Mouse (Mus musculus) liver, postnatal 0 days (tissue): ENCODE measurements around the gene Kalrn. TPM values are rescaled to one million over a fixed set of nuclear protein-coding genes. Genes with fewer than 3 reads are reported as not detected.

Source experiments
- ATAC-seq: fragments of 200-750 bp; cut with Nextera tagmentation; 2 replicates; pipeline ENCODE4 v1.8.0; 2017; ENCODE audit warnings: mild to moderate bottlenecking, moderate library complexity
- DNase-seq: peaks from one replicate; pipeline ENCODE4 v3.0.0-alpha.2; 2016
- H3K27ac ChIP-seq: fragments of 300-500 bp; sonication (generic); 2 replicates; pipeline ENCODE4 v1.5.1; 2014; ENCODE audit warnings: antibody characterized with exemption, moderate library complexity, mild to moderate bottlenecking, low read depth
- H3K27me3 ChIP-seq: fragments of 300-500 bp; sonication (generic); 2 replicates; pipeline ENCODE4 v1.6.1; 2014; ENCODE audit warnings: low read length, control low read depth, mixed read lengths; ENCODE audit not compliant: insufficient read depth
- H3K36me3 ChIP-seq: fragments of 300-500 bp; sonication (generic); replicated peaks from 2 replicates; pipeline ENCODE4 v1.6.1; 2014; ENCODE audit warnings: mild to moderate bottlenecking, control low read depth, low read length, moderate library complexity, mixed read lengths; ENCODE audit not compliant: insufficient read depth
- H3K4me1 ChIP-seq: fragments of 300-500 bp; sonication (generic); 2 replicates; pipeline ENCODE4 v1.6.1; 2014; ENCODE audit warnings: antibody characterized with exemption, mild to moderate bottlenecking, control low read depth; ENCODE audit not compliant: insufficient read depth
- H3K4me2 ChIP-seq: fragments of 300-500 bp; sonication (generic); 2 replicates; pipeline ENCODE4 v1.6.1; 2014; ENCODE audit warnings: low read depth, mild to moderate bottlenecking, low read length, moderate library complexity, mixed read lengths
- H3K4me3 ChIP-seq: fragments of 300-500 bp; sonication (generic); 2 replicates; pipeline ENCODE4 v1.5.1; 2014; ENCODE audit warnings: low read depth, low read length
- H3K9ac ChIP-seq: fragments of 300-500 bp; sonication (generic); replicated peaks from 2 replicates; pipeline ENCODE4 v1.6.1; 2014; ENCODE audit warnings: mild to moderate bottlenecking, moderate library complexity
- H3K9me3 ChIP-seq: fragments of 300-500 bp; sonication (generic); 2 replicates; pipeline ENCODE4 v1.6.1; 2016; ENCODE audit warnings: mild to moderate bottlenecking, control low read depth, low read length, mixed read lengths
- CTCF ChIP-seq: sonication (generic); IDR thresholded peaks from 2 replicates; pipeline ENCODE4 v1.5.1; 2016; ENCODE audit warnings: antibody characterized with exemption, low read depth
- EP300 ChIP-seq: IDR thresholded peaks from 2 replicates; pipeline ENCODE4 v1.6.1; 2016; ENCODE audit warnings: antibody characterized with exemption, low read depth, mild to moderate bottlenecking
- WGBS: fragments of 180-500 bp; shearing (Covaris S2); extraction: QIAGEN DNeasy Blood & Tissue Kit; methylation state at CpG from one replicate; pipeline ENCODE4 v1.1.7; 2014; ENCODE audit not compliant: insufficient replicate concordance; 5-methylcytosine and 5-hydroxymethylcytosine counted together
- polyA plus RNA-seq: library from polyadenylated mRNA; unstranded; fragments of >200 nt; fragmentation: Nextera tagmentation; extraction: Ambion mirVana; gene quantifications from 2 replicates; pipeline ENCODE4 v1.2.1, GENCODE M21; 2015

Kalrn gene
- polyA plus RNA-seq, 1 experiment from 2014 or later, result 16.7 TPM

GRCm38 (mm10) chr16:34331630-34332029, 241.7 kb downstream of the Kalrn start:
- 82% methylated on average over 5 of the region's 5 CpGs for WGBS
- Histone ChIP-seq H3K27me3 (no peaks in the 10 kb centered on the region), H3K27ac (no peak overlapping the region), H3K9ac (no peak overlapping the region), H3K4me3 (no peak overlapping the region), H3K9me3 (no peaks in the 10 kb centered on the region), H3K4me1 (no peaks in the 10 kb centered on the region), H3K4me2 (no peak overlapping the region), H3K36me3 (no peaks in the 10 kb centered on the region)
- DNase-seq (no peak), ATAC-seq (no peak)
- no peak for TF ChIP-seq CTCF
- no peak for TF ChIP-seq EP300

GRCm38 (mm10) chr16:34329876-34330275, 243.5 kb downstream of the Kalrn start:
- ATAC-seq, result no peak
- no peaks in the 10 kb centered on the region for H3K36me3 ChIP-seq
- 84% methylated on average over 9 of the region's 9 CpGs for WGBS

GRCm38 (mm10) chr16:34329431-34329873, 243.9 kb downstream of the Kalrn start:
- Histone ChIP-seq H3K27me3 (no peaks in the 10 kb centered on the region), H3K4me1 (no peaks in the 10 kb centered on the region), H3K36me3 (no peaks in the 10 kb centered on the region), H3K9me3 (no peaks in the 10 kb centered on the region), H3K9ac (no peak overlapping the region), H3K4me3 (no peak overlapping the region), H3K27ac (no peak overlapping the region), H3K4me2 (no peak overlapping the region)
- TF ChIP-seq EP300 (no peak), CTCF (no peak)
- DNase-seq (no peak), ATAC-seq (no peak)
- 68% methylated on average over 12 of the region's 12 CpGs for WGBS

More at GRCm38 (mm10) chr16:34329876-34330275, 243.5 kb downstream of the Kalrn start:
- Histone ChIP-seq H3K9me3 (no peaks in the 10 kb centered on the region), H3K27ac (no peak overlapping the region), H3K9ac (no peak overlapping the region), H3K4me3 (no peak overlapping the region), H3K27me3 (no peaks in the 10 kb centered on the region), H3K4me2 (no peak overlapping the region), H3K4me1 (no peaks in the 10 kb centered on the region)
- no peak for DNase-seq
- no peak for TF ChIP-seq CTCF
- no peak for TF ChIP-seq EP300

GRCm38 (mm10) chr16:34327890-34328289, 245.4 kb downstream of the Kalrn start:
- Histone ChIP-seq H3K9me3 (no peaks in the 10 kb centered on the region), H3K4me1 (no peaks in the 10 kb centered on the region), H3K4me2 (no peak overlapping the region), H3K4me3 (no peak overlapping the region), H3K36me3 (no peaks in the 10 kb centered on the region), H3K27me3 (no peaks in the 10 kb centered on the region), H3K27ac (no peak overlapping the region), H3K9ac (no peak overlapping the region)
- TF ChIP-seq EP300 (no peak), CTCF (no peak)
- ATAC-seq (no peak), DNase-seq (no peak)
- 62% methylated on average over 5 of the region's 5 CpGs for WGBS

GRCm38 (mm10) chr16:34325869-34326268, 247.5 kb downstream of the Kalrn start:
- WGBS, result 37% methylated on average over 3 of the region's 3 CpGs
- H3K27ac ChIP-seq, result no peak overlapping the region
- TF ChIP-seq EP300, result no peak
- no peak for TF ChIP-seq CTCF
- H3K9me3 ChIP-seq, result no peaks in the 10 kb centered on the region
- no peak overlapping the region for H3K4me2 ChIP-seq
- DNase-seq, result no peak
- no peak overlapping the region for H3K9ac ChIP-seq
- 0 out of 2 replicates have a peak, but pooled peaks have one; percentile 19 for ATAC-seq
- H3K27me3 ChIP-seq, result no peaks in the 10 kb centered on the region
- H3K4me1 ChIP-seq, result no peaks in the 10 kb centered on the region; the same call in 1 of the 2 replicates
- no peak overlapping the region for H3K4me3 ChIP-seq
- H3K36me3 ChIP-seq, result no peaks in the 10 kb centered on the region

- Histone ChIP-seq H3K9me3 (no peaks in the 10 kb centered on the region), H3K9ac (no peak overlapping the region), H3K27me3 (no peaks in the 10 kb centered on the region), H3K4me2 (no peak overlapping the region), H3K4me1 (no peaks in the 10 kb centered on the region; the same call in 1 of the 2 replicates), H3K4me3 (no peak overlapping the region), H3K36me3 (no peaks in the 10 kb centered on the region), H3K27ac (no peak overlapping the region)
- DNase-seq (no peak), ATAC-seq (no peak)
- WGBS, result 75% methylated on average over 4 of the region's 4 CpGs
- TF ChIP-seq CTCF (no peak), EP300 (no peak)
These were observed 248.2 kb downstream of the Kalrn start for GRCm38 (mm10) chr16:34325161-34325560.

- Histone ChIP-seq H3K4me1 (no peaks in the 10 kb centered on the region; the same call in 1 of the 2 replicates), H3K27me3 (no peaks in the 10 kb centered on the region), H3K4me3 (no peak overlapping the region), H3K9me3 (no peaks in the 10 kb centered on the region), H3K4me2 (no peak overlapping the region), H3K27ac (no peak overlapping the region), H3K9ac (no peak overlapping the region), H3K36me3 (no peaks in the 10 kb centered on the region)
- TF ChIP-seq CTCF (no peak), EP300 (no peak)
- 63% methylated on average over 3 of the region's 3 CpGs for WGBS
- DNase-seq, result no peak
- ATAC-seq, result no peak
These were observed 248.6 kb downstream of the Kalrn start for GRCm38 (mm10) chr16:34324735-34325134.
